Mouse (Mus musculus): ENCODE measurements around the gene Stk38l. TPM values are rescaled to one million over a fixed set of nuclear protein-coding genes. Genes with fewer than 3 reads are reported as not detected.
"Not testable (repeated sequence)": the region's sequence is repeated elsewhere in the genome, so short reads cannot be mapped to it uniquely, and the experiment has no call there.

The Stk38l gene
- total RNA-seq, 4 experiments from 2014 or later = 23.4 to 29.2 (median 25.6) TPM

DNA sequence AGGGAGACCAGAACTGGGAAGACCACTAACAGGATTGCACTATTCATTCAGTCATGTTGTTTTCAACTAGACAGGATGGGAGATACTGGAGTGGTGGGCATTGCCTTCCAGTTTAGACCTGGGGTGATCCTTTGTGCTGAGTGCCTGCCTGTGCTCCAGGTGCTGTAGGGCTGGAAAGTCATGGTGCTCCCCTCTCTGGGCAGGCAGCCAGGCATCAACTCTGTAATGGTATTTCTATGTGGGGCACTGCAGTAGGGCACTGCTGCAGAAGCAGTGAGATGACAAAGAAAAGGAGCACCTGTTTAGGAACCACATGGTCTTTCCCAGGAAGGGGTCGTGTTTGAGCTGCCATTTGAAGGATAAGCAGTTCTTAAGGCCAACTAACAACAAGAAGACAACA lies 7.9 kb downstream of the Stk38l start:
- DNase-seq (ENCODE audit: low spot score in 2 of 2) = no peak

DNA sequence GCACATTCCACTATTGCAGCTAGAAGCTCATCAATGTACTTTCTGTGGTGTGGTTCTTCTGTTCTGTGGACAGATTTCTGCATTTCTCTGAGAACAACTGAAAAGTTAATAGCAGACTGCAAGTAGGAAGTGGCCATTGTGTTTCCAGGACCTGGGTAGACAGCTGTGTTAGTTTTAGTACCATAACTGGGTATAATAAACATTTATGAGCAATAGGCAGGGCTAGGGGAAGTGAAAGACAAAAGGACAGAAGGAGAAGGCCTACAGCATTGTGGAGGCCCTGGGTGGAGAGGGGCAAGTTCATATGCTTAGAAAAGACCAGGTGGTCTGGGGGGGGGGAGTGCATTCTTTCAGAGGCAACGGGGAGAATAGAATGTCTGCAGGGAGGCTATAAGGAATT lies 8.8 kb downstream of the Stk38l start:
- no peak for DNase-seq (ENCODE audit: low spot score in 2 of 2)

DNA sequence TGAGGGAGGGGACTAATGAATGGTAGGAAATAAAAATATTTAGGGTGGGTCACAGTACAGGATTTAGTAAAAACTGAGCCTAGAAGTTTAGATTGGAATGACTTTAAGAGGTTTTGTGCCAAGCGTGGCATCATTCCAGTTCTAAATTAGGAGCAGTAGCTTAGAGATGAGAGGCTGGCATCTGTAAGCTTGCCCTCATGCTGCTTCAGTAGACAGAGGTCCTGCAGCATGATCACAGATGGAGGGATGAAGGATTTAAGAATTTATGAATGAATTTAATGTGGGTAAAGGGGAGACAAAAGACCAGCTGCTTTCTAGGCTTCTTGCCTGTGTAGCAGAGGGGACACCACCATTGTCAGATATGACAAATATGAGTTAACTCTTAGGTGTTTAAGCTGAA lies 14.1 kb downstream of the Stk38l start:
- DNase-seq (ENCODE audit: low spot score in 2 of 2) = no peak

DNA sequence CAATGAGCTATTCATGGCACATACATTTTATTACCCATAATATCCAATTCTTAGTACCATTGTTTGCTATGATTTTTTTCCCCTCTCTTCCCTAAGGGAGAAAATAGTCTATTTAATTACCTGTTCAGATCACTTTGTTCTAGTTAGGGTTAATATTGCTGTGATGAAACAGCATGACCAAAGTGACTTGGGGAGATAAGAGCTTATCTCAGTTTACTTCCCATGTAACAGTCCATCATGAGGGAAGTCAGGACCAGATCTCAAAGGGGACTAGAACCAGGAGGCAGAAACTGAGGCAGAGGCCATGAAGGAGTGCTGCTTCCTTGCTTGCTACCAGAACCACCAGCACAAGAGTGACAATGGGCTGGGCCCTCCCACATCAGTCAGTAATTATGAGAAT lies 15.9 kb downstream of the Stk38l start:
- no peak for DNase-seq (ENCODE audit: low spot score in 2 of 2)

DNA sequence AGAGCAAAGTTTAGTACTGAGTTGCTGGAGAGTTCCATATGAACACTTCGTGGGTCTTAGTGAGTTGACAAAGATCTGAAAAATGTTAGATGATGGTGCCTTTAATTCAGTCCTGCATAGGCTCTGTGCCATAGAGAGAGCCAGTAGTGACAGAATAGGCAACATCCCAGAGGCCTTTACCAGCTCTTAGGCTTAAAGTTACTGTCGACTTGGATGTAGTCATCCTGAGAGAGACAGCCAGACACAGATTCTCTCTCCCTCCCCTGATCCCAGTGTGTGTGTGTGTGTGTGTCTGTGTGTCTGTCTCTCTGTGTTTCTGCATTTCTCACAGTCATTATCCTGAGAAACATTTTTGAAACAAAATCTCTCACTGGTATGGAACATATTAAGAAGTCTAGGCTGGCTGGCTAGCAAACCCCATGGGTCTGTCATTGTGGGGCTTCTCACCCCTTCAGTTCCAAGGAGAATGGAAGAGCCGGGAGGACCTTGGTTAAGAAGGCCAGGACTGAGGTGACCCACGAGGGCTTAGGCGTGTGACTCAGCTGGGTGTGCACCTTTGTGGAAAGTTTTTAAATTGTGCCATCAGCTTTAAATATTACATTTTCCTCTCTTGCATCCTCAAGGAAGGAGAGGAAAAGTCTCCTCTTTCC lies 17.3 kb downstream of the Stk38l start:
- no peak for DNase-seq (ENCODE audit: low spot score in 2 of 2)

DNA sequence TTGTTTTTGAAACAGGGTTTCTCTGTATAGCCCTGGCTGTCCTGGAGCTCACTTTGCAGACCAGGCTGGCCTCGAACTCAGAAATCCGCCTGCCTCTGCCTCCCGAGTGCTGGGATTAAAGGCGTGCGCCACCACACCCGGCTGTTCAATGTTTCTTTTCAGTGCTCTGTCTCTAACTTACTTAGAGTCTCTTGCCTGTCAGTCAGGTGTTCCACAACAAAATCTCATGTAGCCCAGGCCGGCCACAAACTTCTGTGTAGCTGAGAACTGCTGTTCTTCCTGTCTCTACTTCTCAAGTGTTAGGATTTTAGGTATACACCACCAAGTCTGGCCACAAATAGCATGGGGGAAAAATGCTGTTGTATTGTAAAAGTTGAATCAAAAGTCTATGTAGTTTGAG lies 19.5 kb downstream of the Stk38l start:
- not testable (repeated sequence) for DNase-seq (ENCODE audit: low spot score in 2 of 2)

DNA sequence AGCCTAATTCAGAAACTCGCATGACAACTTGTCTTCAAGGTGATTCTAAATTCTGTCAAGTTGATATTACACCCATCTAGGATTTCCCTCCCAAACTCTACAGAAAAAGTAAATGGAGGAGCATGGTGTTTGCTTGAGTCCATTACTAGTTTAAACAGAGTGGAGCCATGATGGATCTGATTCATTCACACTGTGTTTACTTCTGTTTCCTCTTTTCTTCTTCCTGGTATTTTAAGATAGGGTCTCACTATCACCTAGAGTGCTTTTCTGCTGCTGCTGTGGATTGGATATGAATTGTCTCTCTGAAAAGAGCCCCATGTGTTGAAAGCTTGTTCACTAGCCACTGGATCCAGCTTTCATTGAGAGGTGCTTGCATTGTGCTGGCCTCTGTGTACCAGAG lies 20.4 kb downstream of the Stk38l start:
- no peak for DNase-seq (ENCODE audit: low spot score in 2 of 2)

DNA sequence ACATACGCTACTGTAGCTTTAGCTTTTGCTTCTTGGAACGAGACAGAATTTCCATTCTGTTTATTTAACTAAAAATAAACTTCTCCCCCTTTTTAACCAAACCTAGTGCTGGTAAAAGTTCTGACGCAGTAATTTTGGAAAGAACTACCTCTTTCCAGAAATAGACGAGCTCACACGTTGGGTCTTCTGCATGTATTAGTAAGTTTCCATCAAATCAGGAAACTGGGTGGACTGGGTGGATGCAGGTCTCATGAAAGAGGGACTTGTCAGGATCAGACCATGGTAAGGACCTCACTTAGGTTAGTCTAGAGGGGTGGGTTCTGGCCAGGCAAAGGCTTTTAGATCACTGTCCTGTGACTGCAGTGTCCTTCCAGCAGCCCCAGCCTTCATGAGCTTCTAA lies 21.8 kb downstream of the Stk38l start:
- no peak for DNase-seq (ENCODE audit: low spot score in 2 of 2)

DNA sequence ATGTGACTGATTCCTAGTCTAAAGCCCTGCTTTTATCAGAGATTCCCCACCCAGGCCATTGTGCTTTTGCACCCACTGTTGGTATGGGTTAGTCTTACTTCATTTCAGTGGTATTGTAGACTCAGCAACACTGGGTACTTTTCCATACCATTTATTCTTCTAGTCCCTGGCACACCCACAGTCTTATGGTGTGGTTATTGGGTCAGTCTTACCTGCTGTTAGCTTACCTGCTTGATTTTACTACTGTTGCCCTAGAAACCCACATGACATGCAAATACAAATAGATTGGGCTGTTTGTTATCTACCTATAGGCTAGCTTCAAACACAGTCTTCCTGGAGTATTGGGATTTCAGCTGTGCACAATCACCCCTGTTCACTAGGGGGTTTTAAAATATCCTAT lies 22.3 kb downstream of the Stk38l start:
- no peak for DNase-seq (ENCODE audit: low spot score in 2 of 2)

DNA sequence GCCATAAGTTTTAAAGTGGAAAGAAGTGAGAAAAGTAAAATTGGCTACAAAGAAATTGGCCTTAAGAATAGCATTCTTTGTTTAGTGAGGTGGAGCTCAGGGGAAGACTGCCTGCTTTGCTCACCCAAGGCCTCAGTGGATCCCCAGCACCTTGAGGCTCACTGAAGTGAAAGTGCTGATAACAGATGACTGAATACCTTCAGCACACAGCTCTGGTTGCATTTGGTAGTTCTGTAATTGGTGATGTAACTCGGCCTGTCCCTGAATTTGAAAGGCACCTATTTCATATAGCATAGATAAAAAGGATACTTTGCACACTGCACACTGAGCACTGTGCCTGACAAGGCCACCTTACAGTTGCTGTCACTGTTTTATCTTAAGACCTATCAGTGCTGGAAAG lies 23.5 kb downstream of the Stk38l start:
- no peak for DNase-seq (ENCODE audit: low spot score in 2 of 2)

DNA sequence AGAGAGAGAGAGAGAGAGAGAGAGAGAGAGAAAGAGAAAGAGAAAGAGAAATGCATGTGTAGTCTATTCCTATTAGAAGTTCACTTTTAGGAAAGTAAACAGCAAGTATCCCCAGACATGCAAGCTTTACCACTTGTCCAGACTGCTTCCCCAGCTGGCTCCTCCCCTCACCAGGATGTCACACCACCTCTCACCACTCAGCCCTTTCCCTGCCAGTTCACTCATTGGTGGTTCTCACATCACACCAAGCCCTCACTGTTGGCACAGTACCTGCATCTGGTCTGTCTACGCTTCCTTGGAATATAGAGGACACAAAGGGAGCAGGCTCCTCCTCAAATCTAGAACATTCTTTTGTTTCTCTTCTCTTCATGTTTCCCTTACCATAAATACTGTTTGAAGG lies 26.9 kb downstream of the Stk38l start:
- DNase-seq (ENCODE audit: low spot score in 2 of 2) = no peak

DNA sequence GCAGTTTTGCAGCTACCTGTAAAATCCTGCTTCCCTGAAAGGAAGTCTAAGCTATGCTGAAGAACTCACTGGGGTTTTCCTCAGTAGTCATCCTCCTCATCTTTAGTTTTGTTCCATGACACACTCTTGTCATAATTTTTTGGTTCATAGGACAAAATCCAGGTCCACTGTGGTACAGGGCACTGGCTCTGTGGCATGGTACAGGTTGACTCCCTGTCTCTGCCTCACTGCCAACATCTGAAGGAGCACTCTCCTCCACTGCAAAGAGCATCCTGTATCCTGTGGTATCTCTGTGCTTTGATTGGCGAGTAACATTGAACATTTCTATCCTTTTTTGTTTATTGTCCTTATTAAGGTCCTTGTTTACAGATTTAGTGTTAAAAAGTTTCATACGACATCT lies 27.4 kb downstream of the Stk38l start:
- DNase-seq (ENCODE audit: low spot score in 2 of 2) = no peak

DNA sequence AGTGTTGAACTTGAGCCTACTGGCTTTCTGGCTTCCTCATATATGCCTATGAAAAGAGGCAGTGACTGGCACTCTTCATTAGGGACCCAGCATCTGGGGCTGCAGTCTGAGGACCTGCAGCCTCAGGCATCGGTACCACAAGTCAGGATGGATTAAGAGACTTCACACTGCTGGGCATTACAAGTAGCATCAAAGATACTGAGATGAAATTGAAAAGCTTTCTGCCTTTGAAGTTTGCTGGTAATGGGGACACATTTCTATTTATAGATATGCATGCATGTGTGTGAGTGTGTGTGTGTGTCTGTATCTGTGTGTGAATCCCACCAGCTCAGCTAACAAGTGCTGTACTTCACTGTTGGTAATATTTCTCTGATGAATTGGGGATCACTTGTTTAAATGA lies 27.8 kb downstream of the Stk38l start:
- no peak for DNase-seq (ENCODE audit: low spot score in 2 of 2)

DNA sequence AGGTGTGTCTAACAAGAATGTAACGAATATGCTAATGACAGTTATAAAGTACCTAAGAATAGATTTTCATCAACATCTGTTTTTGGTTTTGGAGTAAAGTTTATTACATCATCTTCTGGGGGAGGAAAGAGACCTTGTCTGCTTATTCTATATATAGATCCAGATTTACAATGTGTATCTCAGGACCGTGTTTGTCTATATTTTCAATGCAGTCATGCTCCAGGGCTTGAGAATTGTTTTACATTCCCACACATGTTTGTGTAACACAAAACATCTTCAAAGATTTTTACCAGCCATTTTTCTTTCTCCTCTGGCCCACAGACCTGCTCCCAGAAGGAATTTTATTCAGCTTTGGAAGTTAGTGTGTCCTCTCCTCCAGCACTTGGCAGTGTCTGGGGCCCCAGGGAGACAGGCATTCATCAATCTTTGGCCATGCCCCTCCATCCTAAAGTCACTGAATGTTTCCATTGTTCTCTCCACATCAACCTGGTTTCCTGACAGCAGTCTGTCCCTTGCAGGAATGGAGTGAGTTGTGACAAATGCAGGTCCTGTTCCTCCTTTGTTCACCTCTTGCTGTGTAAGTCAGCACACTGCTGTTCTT lies 28.9 kb downstream of the Stk38l start:
- DNase-seq (ENCODE audit: low spot score in 2 of 2) = no peak

DNA sequence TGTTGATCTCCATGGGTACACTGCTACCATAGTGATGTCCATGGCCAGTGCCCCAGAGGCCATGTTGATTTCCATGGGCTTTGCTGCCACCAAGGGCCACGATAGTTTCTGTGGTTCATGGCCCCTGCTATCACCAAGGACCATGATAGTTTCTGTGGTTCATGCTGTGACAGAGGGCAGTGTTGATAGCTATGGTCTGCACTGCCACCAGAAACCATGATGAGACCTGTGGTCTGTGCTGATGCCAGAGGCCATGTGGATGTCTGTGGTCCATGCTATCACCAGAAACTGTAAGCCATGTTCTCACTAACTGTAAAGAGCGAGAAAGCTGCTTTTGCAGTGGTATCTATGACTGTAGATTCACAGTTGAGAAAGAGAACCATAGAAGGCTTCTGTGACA lies 30.3 kb downstream of the Stk38l start:
- no peak for DNase-seq (ENCODE audit: low spot score in 2 of 2)

DNA sequence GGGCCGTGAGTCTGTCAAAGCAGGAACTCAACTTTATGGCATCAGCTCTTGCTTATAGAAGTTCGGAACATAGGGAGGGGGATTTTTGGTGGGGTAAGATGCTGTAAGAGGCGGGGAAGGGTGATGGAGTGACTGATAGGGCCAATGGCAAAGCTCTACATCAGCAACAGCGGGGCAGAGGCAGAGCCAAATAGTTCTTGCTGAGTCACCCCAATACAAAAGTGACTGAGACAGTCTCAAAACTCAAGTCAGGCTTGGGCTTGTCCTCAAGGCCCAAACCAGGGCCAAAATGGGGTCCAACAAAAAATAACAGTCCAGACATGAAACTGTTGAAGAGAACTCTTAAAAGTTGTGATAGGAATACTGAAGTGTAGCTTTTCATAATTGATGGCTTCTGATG lies 30.9 kb downstream of the Stk38l start:
- no peak for DNase-seq (ENCODE audit: low spot score in 2 of 2)

DNA sequence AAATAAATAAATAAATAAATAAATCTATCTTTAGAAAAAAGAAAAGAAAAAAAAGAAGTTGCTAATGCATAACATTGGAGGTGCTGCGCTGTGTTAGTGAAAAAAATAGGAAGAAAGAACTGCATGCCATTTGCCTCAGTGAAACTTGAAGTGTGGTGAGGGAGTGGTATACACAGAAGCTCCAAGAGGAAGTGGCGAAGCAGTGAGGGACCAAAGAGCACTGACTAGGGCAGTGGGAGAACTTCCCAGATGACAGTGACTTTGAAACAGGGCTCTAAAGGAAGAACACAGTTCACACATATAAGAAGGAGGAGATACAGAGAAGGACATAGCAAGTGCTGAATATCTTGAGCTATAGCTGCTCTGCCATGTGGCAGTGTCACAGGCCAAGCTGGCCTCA lies 34.2 kb downstream of the Stk38l start:
- DNase-seq (ENCODE audit: low spot score in 2 of 2) = no peak

DNA sequence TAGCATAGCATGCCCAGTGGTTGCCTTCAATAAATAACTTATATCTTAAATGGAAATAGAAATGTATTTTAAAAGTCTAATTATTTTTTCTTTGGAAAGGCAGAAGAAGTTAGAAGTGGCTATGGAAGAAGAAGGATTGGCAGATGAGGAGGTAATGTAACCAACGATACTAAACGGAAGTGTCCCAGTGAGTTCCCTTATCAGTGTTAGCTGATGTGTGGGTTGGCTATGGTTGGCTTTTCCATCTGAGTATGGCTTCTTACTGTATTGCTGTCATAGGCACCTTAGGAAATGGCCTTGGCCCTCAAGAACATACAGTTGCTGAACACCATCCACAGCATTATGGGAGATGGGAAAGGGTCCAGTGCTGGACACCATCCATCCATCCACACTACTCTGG lies 35.2 kb downstream of the Stk38l start:
- no peak for DNase-seq (ENCODE audit: low spot score in 2 of 2)

DNA sequence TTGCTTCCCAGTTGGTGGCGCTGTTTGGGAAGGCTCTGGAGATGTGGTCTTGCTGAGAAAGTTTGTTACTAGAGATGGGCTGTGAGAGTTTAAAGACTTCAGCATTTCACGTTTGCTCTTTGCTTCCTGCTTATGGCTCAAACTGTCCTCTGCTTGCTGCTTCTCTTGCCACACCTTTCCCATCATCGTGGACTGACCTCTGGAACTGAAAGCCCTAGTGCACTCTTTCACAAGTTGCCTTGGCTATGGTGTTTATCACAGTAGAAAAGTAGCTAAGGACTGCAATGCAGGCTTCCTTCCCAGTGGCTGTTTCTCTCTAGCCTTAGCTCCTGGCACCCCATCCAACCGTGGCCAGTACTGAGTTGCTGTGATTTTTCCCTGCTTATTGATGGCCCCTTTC lies 35.9 kb downstream of the Stk38l start:
- no peak for DNase-seq (ENCODE audit: low spot score in 2 of 2)

DNA sequence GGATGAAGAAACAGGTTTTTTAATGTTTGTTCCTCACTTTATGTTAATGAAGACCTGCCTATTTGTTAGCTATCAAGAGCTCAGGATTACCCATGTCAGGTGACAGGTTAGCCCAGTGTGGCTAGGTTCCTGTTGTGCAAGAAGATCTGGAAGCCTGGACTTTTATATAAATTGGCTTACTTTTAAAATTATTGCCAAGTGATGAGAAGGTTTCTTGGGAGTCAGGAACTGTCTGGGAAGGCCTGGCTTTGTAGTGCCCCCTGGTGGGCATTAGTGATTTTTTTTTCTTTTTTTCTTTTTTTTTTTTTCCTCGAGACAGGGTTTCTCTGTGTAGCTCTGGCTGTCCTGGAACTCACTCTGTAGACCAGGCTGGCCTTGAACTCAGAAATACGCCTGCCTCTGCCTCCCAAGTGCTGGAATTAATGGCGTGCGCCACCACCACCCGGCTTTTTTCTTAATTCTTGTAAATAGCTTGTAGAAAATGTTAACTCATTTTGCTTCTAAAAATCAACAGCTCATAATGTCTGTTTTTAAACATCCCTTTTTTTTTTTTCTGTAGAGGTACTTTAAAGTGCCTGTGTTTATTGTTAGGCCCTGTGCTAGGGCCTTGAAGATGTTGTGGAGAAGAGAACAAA lies 37.6 kb downstream of the Stk38l start:
- no peak for DNase-seq (ENCODE audit: low spot score in 2 of 2)

DNA sequence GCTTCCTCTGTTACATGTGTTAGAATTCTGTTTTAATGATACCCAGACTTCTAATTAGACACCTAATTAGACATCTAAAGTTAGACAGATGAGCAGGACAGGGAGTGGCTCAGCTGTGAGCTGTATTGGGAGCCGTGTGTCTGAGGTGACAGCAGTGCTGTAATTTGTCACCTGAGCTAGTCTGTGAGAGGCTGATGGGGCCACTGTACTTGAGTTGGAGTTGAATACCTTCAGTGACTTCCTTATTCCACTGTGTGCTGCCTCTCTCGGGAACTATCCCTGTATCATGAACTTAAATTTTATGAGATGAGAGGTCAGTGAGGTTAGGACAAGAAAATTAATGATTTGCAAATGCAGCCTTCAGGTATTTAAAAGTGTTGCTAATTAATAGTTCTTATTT lies 39.8 kb downstream of the Stk38l start:
- no peak for DNase-seq (ENCODE audit: low spot score in 2 of 2)

DNA sequence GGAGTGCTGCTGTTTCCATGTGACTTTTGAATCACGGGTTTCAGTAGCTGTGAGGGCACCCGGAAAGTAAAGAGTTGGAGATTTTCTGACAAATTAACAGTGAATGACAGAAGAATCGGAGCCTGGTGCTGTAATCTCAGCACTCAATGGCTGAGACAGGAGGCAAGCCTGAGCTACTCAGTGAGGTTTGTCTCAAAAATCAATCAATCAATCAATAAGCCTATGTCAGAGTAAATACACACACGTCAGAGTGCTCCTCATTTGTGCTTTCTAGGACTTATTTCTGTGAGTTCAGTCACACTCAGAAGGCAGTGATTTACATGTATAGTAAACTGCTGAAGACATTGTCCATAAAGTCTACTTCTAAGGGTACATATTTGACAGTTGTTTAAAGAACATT lies 40.5 kb downstream of the Stk38l start:
- DNase-seq (ENCODE audit: low spot score in 2 of 2) = no peak

DNA sequence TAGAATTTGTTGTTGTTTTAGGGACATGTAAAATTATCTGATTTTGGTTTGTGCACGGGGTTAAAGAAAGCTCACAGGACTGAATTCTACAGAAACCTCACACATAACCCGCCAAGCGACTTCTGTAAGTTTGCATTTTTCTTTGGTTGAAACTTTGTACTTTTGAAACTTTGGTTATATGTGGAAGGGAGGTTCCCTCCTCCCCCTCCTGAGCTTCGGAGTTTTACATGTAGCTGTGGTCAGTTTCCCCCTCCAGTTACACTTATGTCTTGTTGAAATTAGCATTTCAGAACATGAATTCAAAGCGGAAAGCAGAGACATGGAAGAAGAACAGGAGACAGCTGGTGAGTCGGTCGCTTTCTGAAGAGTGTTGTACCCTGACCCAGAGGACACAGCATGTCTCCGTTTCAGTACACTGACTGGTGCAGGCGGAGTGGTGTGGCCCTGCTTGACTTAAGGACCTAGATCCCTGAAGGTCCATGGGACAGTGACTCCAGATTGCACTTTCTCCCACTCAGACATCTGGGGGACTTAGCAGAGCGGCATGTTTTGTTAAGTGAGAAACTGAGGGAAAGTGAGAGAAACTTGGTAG lies 44.1 kb downstream of the Stk38l start:
- no peak for DNase-seq (ENCODE audit: low spot score in 2 of 2)

Data from left cerebral cortex, adult 8-10 months (tissue).